Mouse (Mus musculus): ENCODE data around the gene Anxa1. TPM values are rescaled to one million over a fixed set of nuclear protein-coding genes. Genes with fewer than 3 reads are reported as not detected.

Gene Anxa1
- 10 to 100 TPM; 14.8 to 16.1 TPM for total RNA-seq (2021)
- long read RNA-seq, experiment 1, transcript Anxa1-201 (13 exons, 1,674 nt) = major isoform, 45 of 49 reads
- long read RNA-seq, experiment 1, partial matches to known transcripts = 0 of 49 reads
- long read RNA-seq, experiment 1, other reads (novel, unspliced or antisense) = 4 of 49 reads
- long read RNA-seq, experiment 2, transcript Anxa1-201 (13 exons, 1,674 nt) = major isoform, 28 of 30 reads
- long read RNA-seq, experiment 2, partial matches to known transcripts = 0 of 30 reads
- long read RNA-seq, experiment 2, other reads (novel, unspliced or antisense) = 2 of 30 reads

GRCm38 (mm10) chr19:20390455-20390994 lies at the start of gene Anxa1:
Gene Anxa1 (minus strand): TSS chr19:20390944.
- peak in 1 of 2 experiments; percentile 22 for DNase-seq
- intact Hi-C loops (cut with DNase I) = no loop called here

- intact Hi-C loops (cut with DNase I) = no loop called here
Measured at GRCm38 (mm10) chr19:20437043-20437442, 46.3 kb upstream of the Anxa1 start.

GRCm38 (mm10) chr19:20434541-20434940 lies 43.8 kb upstream of the Anxa1 start:
- peak; percentile 27 to 63 for DNase-seq
- intact Hi-C loops (cut with DNase I) = loop anchor here (1.0 kb wide), 1 partner anchor 72 kb away; no protein-coding TSS in a partner anchor

More at GRCm38 (mm10) chr19:20437043-20437442, 46.3 kb upstream of the Anxa1 start:
- DNase-seq = peak in 1 of 2 experiments; percentile 8

- intact Hi-C loops (cut with DNase I) = loop anchor here (1.0 kb wide), 1 partner anchor 72 kb away; no protein-coding TSS in a partner anchor
- DNase-seq = no peak
Measured at GRCm38 (mm10) chr19:20433966-20434365, 43.2 kb upstream of the Anxa1 start.

GRCm38 (mm10) chr19:20426443-20427161 lies 35.9 kb upstream of the Anxa1 start:
- intact Hi-C loops (cut with DNase I) = no loop called here
- DNase-seq = no peak

GRCm38 (mm10) chr19:20411276-20411675 lies 20.5 kb upstream of the Anxa1 start:
- intact Hi-C loops (cut with DNase I) = no loop called here
- DNase-seq = no peak

DNA sequence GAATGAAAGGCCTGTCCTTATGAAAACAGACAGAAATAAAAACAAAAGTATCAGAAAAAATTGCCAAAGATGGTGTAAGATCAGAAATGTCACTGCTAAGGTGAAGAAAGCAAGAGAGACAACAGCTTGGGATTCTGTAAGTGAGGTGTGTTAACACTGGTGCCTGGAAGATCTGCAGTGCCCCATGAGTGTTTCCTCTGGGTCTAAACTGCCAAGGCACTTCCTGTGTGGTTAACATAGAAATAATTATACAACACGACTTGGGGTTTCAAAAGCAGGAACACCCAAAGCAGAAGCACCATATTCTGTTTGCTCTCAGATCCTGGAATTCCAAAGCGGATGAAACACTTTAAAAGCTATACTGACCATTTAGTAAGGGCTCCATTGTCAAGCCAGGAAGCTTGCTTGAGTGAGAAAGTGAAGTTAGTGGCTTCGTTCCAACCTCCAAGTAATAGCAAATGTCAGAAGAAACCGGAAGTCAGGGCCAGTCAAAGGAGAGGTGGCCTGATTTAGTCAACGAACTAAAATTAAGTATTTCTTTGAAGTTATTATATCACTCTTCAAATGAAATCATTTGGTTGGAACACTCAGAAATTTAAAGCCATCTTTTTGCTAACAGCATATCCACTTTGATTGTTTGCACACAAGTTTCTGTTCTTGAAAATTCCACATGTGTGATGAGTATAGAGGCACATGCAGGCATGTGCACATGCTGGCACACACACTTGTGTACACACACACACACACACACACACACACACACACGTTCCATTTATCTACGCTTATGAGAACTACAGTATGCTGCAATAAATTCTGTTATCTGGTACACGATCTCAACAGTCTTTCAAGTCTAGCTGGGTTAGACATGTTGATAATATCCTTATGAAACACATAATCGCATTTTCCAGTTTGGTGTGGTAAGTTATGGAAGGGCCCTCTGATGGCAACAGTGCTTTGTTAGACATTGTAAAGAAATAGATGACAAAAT lies 19.1 kb upstream of the Anxa1 start:
- intact Hi-C loops (cut with DNase I) = no loop called here
- DNase-seq = no peak

GRCm38 (mm10) chr19:20406475-20406874 lies 15.7 kb upstream of the Anxa1 start:
- no peak for DNase-seq
- intact Hi-C loops (cut with DNase I) = no loop called here

DNA sequence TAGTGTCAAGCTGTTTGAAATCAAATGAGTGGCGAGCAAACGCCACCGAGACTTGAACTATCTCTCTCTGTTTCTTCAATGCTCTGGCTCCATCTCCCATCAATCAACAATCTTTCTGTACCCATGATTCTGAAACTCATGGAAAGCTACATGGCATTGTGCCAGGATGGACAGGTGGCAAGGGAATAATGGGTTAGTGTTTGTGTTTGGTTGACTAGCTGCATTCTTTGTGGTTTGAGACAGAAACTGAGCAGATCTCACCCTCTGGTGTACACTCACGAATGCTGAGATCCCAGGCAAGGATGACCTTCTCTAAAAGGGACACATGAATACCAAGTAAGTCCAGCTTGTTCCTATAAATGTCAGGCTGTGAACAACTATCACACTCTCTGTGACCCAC lies 14.3 kb upstream of the Anxa1 start:
- no peak for DNase-seq
- intact Hi-C loops (cut with DNase I) = no loop called here

DNA sequence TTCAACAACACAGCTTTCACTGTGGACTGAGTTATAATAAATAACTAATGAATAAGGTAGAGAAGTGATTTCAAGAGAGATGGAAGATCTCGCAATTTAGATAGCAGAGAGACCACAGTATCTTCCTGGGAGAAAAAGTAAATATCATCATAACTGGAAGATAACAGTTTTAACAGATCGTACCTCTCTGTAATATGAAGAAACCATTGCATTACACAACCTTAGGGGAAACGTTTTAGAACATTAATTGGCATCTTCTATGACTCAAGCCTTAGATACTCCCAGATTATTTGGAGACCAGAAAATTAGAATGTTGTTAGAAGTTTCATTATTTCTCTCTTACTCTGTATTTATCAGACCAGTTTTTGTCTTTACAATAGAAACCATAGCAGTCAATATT lies 13.0 kb upstream of the Anxa1 start:
- DNase-seq = no peak
- intact Hi-C loops (cut with DNase I) = no loop called here

- intact Hi-C loops (cut with DNase I) = no loop called here
- no peak for DNase-seq
Measured at GRCm38 (mm10) chr19:20403219-20403618, 12.5 kb upstream of the Anxa1 start.

- no peak for DNase-seq
- intact Hi-C loops (cut with DNase I) = no loop called here
Measured at GRCm38 (mm10) chr19:20402516-20403200, 11.9 kb upstream of the Anxa1 start.

- DNase-seq = no peak
- intact Hi-C loops (cut with DNase I) = no loop called here
Measured at GRCm38 (mm10) chr19:20401961-20402360, 11.2 kb upstream of the Anxa1 start.

DNA sequence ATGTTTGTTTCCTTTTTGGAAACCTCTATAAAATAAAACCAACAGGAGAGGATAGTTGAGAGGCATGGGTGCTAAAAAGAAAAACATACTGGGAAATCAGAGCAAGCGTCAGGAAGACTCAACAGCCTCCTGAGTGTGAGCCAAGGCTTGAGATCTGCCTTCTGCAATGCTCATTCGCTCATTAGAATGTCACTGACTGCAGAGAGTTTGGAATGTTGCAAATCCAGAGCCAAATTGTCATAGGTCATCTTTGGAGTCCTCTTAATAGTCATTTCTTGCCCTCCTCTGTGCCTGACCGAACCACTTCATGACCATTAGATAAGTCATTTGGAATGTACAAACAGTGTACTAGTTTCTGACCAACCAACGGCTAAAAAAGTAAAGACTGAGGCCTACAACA lies 8.4 kb upstream of the Anxa1 start:
- DNase-seq = no peak
- intact Hi-C loops (cut with DNase I) = no loop called here

- intact Hi-C loops (cut with DNase I) = no loop called here
- no peak for DNase-seq
Measured at GRCm38 (mm10) chr19:20397092-20397491, 6.3 kb upstream of the Anxa1 start.

DNA sequence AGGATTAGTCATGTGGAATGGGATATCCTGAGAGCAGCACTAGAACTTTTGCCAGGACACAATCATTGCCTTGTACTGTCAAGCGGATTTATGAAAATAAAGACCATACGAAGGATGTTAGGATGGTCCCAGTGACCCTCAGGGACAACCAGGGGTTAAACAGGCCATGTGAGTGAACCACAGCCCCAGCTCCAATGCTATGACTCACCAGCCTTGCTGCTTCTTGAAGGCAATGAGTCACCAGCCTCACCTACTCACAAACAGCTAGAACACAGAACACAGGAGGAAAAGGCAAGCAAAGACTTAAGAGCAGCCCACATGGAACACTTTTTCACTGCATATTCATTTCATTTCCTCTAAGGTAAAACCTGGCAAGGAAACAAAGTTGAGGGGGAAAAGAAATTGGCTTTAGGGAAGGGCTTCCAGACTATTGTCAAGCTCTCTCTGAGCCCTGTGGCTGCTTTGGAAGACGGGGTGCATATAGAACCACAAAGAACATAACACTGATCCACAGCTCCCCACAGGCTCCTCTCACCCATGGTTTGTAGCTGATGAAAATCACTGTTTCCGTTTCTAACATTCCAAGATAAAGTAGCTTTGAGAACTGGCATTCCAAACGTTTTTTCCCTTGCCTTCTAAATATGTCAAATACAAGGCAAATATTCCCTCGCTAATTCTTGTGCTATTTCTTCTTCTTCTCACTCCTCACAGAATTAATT lies 3.0 kb upstream of the Anxa1 start:
- intact Hi-C loops (cut with DNase I) = no loop called here
- no peak for DNase-seq

- intact Hi-C loops (cut with DNase I) = no loop called here
- DNase-seq = no peak
Measured at GRCm38 (mm10) chr19:20389723-20390122, 1.0 kb downstream of the Anxa1 start.

DNA sequence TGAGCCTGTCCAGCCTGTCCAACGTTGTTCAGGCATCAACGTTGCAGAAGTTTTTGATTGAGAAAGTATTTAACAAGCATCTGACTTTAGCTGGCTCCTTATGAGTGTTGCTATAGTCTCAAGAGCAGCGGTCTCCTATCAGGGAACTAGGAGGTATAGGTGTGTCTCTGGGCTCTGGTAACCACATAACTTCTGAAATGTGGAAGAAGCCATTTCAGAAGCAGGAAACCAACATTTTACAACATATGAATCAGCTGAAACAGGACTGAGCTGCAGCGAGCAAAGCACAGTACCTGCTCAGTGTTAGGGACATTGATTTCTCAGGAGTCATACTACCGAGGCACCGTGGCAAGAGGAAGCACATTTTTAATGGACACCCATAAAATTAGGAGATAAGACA lies 1.5 kb downstream of the Anxa1 start:
- DNase-seq = no peak
- intact Hi-C loops (cut with DNase I) = no loop called here

DNA sequence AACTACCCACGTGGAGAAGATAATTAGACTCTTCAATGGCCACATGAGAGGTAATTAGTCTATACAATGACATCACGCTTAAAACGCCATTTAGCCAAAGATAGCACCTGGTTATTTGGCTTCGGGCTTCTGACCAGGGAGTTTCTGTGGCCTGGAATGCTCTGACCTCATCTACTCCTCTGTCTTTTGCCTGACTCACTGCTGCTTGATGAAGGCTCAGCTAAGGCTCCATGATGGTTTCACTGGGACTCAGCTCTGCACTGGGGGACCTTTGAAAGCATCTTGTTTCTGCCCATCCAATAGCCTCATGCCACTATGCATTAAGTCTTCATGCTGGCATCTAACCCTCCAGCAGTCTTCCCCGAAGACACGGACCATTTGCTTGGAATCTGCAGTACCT lies 2.5 kb downstream of the Anxa1 start:
- DNase-seq = no peak
- intact Hi-C loops (cut with DNase I) = no loop called here

Measured in gastrocnemius, postnatal 36 days (tissue).